Mouse (Mus musculus) testis, adult 2 months (tissue): Measurements from ENCODE around the gene Efcab11.

Experiments
- CTCF ChIP-seq: fragments of 200-500 bp; IDR thresholded peaks from 2 replicates; pipeline ENCODE4 v1.5.1; 2012; ENCODE audit warnings: low read depth, mild to moderate bottlenecking, inconsistent platforms, low read length, moderate library complexity; ENCODE audit not compliant: control insufficient read depth, insufficient read depth, insufficient replicate concordance
- POLR2A ChIP-seq: fragments of 200-500 bp; IDR thresholded peaks from 2 replicates; pipeline ENCODE4 v1.6.1; 2012; ENCODE audit warnings: low read depth, mild to moderate bottlenecking, inconsistent platforms, low read length, moderate library complexity; ENCODE audit not compliant: control insufficient read depth

- TF ChIP-seq CTCF (no peak), POLR2A (no peak)
These were observed 160.0 kb downstream of the Efcab11 start for GRCm38 (mm10) chr12:99724206-99724605.
